9 mouse cellular contexts compared by ENCODE assay signal in the genomic region with DNA sequence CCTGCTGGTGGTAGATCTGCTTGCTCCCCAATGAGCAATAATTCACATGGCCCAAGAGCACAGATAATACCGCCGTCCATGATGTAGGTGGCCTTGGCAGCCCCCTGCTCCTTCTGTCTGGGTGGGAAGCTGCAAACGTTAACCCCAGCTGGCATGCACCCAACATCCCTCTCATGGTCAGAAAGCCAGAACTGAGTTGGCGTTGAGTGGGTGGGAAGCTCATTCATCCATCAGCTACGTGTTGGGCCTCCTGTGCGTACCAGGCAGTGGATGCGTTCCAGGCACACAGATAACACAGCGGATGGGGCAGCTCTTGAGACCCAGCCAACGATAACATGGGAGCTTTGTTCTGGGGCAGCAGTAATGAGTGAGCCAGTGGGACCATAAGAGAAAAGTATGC.
DNase-seq lines count a peak whose midpoint lies in the region; ATAC-seq and TF ChIP-seq lines count a peak whose summit lies in the region.
"Had no signal": no experiment of that assay in that cellular context is flagged by ENCODE, and none has a peak within 500 bp of the region (broad histone marks: within the 10 kb centered on the region; RNA-seq: fewer than 3 reads in every experiment).

No protein-coding gene starts in this region.

- peak; percentile 69 to 79 for DNase-seq in left cerebral cortex, adult 18-20 months (ENCODE audit: low spot score in 2 of 2)
- no peak for DNase-seq in left cerebral cortex, adult 11 months (ENCODE audit: low spot score)
- peak; percentile 51 to 64 for DNase-seq in cerebellum, adult 18-20 months
- peak; percentile 46 for DNase-seq in kidney, postnatal 0 days (ENCODE audit: low spot score)
- DNase-seq in spleen, postnatal 10 days (ENCODE audit: low spot score in 2 of 2) = no peak
- no peak for DNase-seq in embryo, embryonic 10 days (ENCODE audit: low spot score)

- H3K4me2 ChIP-seq in kidney, postnatal 0 days (ENCODE audit: low read length) = no peak overlapping the region
- no peak overlapping the region for H3K4me2 ChIP-seq in lung, embryonic 16.5 days (ENCODE audit: low read depth, low read length)
- H3K4me2 ChIP-seq in midbrain, embryonic 15.5 days = no peak overlapping the region

- H3K36me3 ChIP-seq in kidney, postnatal 0 days (ENCODE audit: insufficient read depth, low read length) = no peaks in the 10 kb centered on the region
- H3K36me3 ChIP-seq in lung, embryonic 16.5 days (ENCODE audit: control insufficient read depth, insufficient read depth, low read length) = no peaks in the 10 kb centered on the region; the same call in 1 of the 2 replicates
- H3K36me3 ChIP-seq in midbrain, embryonic 15.5 days (replicated peaks) = no peaks in the 10 kb centered on the region

- H3K27me3 ChIP-seq in kidney, postnatal 0 days (ENCODE audit: insufficient read depth, low read length) = no peaks in the 10 kb centered on the region
- H3K27me3 ChIP-seq in lung, embryonic 16.5 days (ENCODE audit: control insufficient read depth, insufficient read depth, low read depth, low read length) = no peaks in the 10 kb centered on the region
- H3K27me3 ChIP-seq in midbrain, embryonic 15.5 days (replicated peaks) = no peaks in the 10 kb centered on the region

- H3K4me3 ChIP-seq in kidney, postnatal 0 days (replicated peaks; ENCODE audit: low read depth, low read length) = no peak overlapping the region
- H3K4me3 ChIP-seq in lung, embryonic 16.5 days (ENCODE audit: low read length) = no peak overlapping the region
- H3K4me3 ChIP-seq in midbrain, embryonic 15.5 days = no peak overlapping the region
- H3K4me3 ChIP-seq: erythroblast, embryonic 14.5 days had no signal

- WGBS in kidney, postnatal 0 days = 27% methylated on average over 9 of the region's 9 CpGs
- WGBS in lung, embryonic 16.5 days = 21% methylated on average over 9 of the region's 9 CpGs
- 72% methylated on average over 9 of the region's 9 CpGs for WGBS in midbrain, embryonic 15.5 days

- no peak for TF ChIP-seq CTCF in kidney, postnatal 0 days (IDR thresholded peaks at IDR 0.05; ENCODE audit: low read depth)

- no peaks in the 10 kb centered on the region for H3K9me3 ChIP-seq in kidney, postnatal 0 days (replicated peaks; ENCODE audit: low read length)
- H3K9me3 ChIP-seq in lung, embryonic 16.5 days (ENCODE audit: control insufficient read depth, low read length) = no peaks in the 10 kb centered on the region
- no peaks in the 10 kb centered on the region for H3K9me3 ChIP-seq in midbrain, embryonic 15.5 days

- ATAC-seq in kidney, postnatal 0 days (replicated peaks; ENCODE audit: low FRiP score, low read depth) = no peak
- peak; percentile 63 for ATAC-seq in lung, embryonic 16.5 days (ENCODE audit: low read depth)
- ATAC-seq in midbrain, embryonic 15.5 days (replicated peaks) = no peak

- H3K27ac ChIP-seq in kidney, postnatal 0 days = peak overlapping the region; percentile 85; the same call in 1 of the 2 replicates
- peak overlapping the region; percentile 92 for H3K27ac ChIP-seq in lung, embryonic 16.5 days (ENCODE audit: low read length)
- H3K27ac ChIP-seq in midbrain, embryonic 15.5 days = no peak overlapping the region

- no peak overlapping the region for H3K9ac ChIP-seq in kidney, postnatal 0 days (ENCODE audit: low read depth, low read length)
- H3K9ac ChIP-seq in lung, embryonic 16.5 days (ENCODE audit: low read length) = no peak overlapping the region
- no peak overlapping the region for H3K9ac ChIP-seq in midbrain, embryonic 15.5 days

- H3K4me1 ChIP-seq in kidney, postnatal 0 days (replicated peaks; ENCODE audit: insufficient read depth, low read length) = peaks cover 19% of the 10 kb centered on the region
- H3K4me1 ChIP-seq in lung, embryonic 16.5 days (replicated peaks; ENCODE audit: control insufficient read depth, insufficient read depth, low read length) = peaks cover 52% of the 10 kb centered on the region
- H3K4me1 ChIP-seq in midbrain, embryonic 15.5 days = no peaks in the 10 kb centered on the region

Comparison
In these comparisons a context has a peak if more than half of its experiments do, and no peak if none do; other contexts are left out.
1. DNase-seq: peak in left cerebral cortex, adult 18-20 months (2 of 2), cerebellum, adult 18-20 months (2 of 2) and kidney, postnatal 0 days (single experiment); none in left cerebral cortex, adult 11 months (single experiment), spleen, postnatal 10 days (0 of 2) and embryo, embryonic 10 days (single experiment).